Mouse (Mus musculus) ES-CJ7 (cell line): ENCODE measurements around the gene Ppp1r12a.
A peak's percentile ranks its signal among the peaks of the same experiment; 100 is the strongest.

ENCODE experiments used
- DNase-seq: peaks from one replicate; pipeline ENCODE4 v3.0.0; 2011; ENCODE audit warnings: low read depth, low spot score

Gene Ppp1r12a

DNA sequence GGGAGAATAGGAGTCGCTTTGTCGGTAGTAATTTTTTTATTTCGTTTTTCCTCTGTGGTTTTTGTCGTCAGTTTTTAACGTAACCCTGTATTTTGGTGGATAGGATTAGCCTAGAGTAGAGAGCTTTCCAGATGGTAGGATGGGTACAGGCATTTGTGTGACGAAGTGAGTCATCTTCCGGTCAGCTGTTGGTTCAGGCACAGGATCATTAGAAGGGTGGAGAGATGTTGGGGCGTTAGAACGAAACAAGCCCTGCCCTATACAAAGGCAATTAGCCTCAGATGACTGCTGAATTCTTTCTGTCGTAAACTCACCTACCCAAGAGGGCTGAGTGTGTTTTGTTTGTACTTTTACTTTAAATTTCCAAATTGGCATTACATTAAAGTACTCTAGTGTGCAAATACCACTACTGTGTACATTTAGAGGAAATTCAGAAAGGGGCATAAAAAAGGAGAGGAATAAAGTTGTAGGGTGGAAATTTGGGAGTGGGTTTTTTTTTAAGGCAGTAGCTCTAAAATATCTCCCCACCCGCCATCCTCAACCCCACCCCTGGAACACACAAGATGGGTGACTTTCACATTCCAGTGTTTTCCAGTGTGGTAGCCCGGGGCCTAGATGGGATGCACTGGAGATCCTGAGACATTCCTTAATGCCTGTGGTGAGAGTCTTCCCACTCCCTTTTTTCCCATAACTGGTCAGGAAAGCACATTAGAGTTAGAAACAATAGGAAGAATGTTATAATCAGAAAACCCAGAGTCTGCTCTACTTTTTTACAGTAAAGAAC is 129.9 kb downstream of the Ppp1r12a start:
- peak; percentile 80 for DNase-seq

- DNase-seq, result no peak
These were observed 130.7 kb downstream of the Ppp1r12a start for GRCm38 (mm10) chr10:108292651-108293050.

DNA sequence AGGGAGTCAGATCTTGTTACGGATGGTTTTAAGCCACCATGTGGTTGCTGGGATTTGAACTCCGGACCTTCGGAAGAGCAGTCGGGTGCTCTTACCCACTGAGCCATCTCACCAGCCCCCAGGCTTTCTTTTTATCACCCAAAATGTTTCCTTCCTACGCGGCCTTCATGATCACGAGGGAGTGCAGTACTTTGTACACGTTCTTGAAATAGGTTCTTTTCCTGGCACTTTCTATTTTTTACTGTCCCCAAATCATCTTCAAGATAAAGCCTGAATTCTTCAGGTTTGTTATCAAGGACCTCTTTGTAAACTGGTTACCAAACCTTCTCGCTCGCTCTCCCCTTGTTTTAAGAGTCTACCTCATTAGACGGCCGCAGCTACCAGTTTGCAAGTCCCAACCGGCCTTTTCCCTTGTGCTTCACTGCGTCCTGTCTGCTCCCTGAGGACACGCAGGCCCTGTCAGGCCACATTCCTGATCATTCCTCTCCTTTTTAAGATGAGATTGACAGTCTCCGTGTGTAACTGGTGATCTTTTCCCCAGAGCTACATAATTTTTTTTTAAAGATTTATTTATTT is 131.7 kb downstream of the Ppp1r12a start:
- DNase-seq, result no peak

- peak; percentile 78 for DNase-seq
These were observed 132.8 kb downstream of the Ppp1r12a start for GRCm38 (mm10) chr10:108294766-108295165.

DNA sequence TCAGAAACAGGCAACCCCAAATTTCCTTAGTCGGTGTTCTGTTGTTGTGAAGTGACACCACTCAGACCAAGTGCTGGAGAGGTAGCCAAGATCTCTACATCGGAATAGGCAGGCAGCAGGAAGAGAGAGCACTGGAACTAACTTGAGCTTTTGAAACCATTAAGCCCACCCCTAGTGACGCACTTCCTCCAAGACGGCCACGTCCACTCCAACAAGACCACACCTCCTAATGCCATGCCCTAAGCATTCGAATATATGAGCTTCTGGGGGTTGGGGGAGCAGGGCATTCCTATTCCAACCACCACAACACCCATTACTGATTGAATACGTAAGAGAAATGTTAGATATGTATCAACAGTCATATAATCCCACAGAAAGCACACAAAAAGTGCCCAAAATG is 134.5 kb downstream of the Ppp1r12a start:
- peak; percentile 67 for DNase-seq

- no peak for DNase-seq
These were observed 136.3 kb downstream of the Ppp1r12a start for GRCm38 (mm10) chr10:108298261-108298660.

DNA sequence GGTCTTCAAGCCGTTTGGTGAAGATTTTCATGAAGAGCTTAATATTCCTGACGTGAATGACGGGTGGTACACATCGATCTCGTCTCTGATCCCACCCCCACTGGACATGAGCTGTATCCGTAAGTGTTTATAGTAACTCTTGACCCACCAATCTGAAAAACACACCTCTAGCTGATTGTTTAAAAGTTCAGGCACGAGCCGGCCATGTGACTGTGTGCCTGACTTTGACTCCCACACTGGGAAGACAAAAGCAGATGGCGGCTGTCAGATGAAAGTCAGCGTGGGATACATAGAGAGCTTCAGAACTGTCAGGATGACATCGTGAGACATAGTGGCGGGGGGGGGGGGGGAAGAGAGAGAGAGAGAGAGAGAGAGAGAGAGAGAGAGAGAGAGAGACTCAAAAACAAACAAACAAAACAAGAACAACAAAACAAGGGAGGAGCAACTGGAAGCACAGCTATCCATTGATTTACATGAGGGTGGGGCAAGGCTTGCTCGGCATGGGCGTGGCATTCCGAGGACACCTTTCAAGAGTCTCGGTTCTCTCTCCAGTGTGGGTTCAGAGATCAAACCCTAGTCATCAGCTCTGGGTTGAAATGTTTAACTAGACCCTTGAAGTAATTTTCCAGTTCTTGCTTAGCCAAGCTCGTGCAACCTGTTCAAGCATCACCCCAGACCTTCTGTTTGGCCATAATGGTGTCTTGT is 137.0 kb downstream of the Ppp1r12a start:
- DNase-seq, result peak; percentile 85

DNA sequence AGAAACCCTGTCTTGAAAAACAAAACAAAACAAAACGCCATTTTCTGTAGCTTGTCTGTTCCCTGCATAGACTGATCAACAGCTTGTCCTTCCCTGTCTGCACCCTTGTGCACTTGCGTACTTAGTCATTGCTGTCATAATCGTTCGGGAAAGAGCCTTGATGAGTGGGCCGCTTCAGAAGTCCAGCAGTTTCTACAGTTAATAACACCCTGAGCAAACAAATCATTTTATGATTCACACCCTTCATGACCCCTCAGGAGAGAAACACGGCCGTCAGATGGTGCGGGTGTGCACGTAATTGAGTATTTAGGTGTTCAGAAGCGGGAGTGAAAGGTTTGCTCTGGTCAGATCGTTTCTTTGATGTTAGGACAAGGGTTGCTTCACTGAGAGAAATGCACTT is 137.8 kb downstream of the Ppp1r12a start:
- DNase-seq, result no peak

GRCm38 (mm10) chr10:108300843-108301242 is 138.8 kb downstream of the Ppp1r12a start:
- peak; percentile 91 for DNase-seq

DNA sequence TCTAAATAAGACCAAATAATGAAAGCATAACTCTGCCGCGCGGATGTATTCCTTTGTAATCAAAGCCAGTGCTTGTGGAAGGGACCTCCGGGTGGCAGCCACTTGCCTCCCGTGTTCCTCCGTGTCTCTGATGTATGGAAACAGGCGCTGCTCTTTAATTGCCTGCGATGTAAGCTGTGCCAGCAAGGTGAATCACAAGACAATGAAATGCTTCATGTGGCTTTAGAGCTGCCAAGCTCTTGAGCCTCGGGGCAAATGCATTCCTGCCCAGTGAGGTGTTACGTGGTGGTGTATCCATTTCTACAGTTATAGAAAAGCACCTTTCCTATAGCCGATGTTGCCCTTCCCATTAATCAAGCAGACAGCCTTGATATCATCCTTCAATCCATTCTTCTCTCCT is 145.8 kb downstream of the Ppp1r12a start:
- DNase-seq, result no peak

DNA sequence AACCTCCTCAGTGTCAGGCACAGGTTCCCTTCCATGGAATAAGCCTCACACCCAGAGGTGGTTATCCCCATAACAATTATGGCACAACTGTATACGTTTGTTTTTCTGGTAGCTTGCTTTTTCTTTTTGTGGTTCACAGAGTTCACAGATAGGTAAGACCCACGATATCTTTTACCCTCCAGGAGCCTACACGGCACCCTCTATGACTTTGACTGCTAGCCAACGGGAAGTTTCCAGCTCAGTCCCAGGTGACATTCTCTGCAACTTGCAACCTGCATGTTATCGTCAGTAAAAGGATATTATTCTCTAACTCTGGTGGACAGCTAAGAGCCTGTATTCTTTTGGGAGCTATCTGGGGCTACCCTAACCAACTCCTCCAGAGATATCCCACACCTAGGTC is 148.2 kb downstream of the Ppp1r12a start:
- no peak for DNase-seq

- DNase-seq, result no peak
These were observed 149.4 kb downstream of the Ppp1r12a start for GRCm38 (mm10) chr10:108311396-108311795.

DNA sequence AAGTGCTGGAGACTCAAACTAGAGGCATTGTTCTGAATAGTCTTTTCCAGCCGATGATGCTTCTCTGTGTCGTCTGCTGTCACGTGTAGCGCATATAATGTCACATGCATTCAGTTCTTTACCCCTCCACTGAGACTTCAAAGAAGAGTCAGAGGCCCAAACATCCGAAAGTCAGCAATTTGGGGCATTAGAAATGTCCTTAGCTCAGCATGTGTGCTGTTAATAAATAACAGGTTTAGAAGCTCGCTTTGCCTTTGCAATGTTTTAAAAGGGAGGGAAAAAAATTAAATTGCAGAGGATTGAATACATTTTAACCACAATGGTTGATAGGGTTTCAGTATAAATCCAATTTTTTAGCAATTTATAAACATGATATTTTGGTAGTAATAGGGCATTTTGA is 151.9 kb downstream of the Ppp1r12a start:
- DNase-seq, result no peak

- DNase-seq, result no peak
These were observed 152.4 kb downstream of the Ppp1r12a start for GRCm38 (mm10) chr10:108314396-108314795.

- DNase-seq, result no peak
These were observed 153.2 kb downstream of the Ppp1r12a start for GRCm38 (mm10) chr10:108315236-108315635.

- no peak for DNase-seq
These were observed 166.4 kb downstream of the Ppp1r12a start for GRCm38 (mm10) chr10:108328356-108328755.

- DNase-seq, result no peak
These were observed 167.0 kb downstream of the Ppp1r12a start for GRCm38 (mm10) chr10:108328983-108329382.

DNA sequence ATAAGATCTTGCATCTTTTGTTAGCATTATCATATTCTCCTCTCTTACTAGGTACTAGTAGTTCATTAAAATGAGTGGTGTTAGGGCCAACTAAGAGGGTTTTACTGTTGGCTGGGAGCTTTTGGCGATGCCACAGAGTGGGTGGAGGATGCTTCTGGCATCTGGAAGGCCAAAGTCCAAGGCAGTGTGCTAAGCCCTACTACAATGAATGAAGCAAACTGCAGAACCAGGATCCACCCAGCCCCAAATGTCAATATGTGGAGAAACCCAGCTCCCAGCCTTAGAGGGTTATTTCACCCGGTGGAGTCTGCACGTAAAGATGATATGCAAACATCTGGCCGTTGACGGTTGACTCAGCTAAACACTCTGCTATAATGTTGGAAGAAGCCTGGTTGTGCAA is 167.8 kb downstream of the Ppp1r12a start:
- no peak for DNase-seq

DNA sequence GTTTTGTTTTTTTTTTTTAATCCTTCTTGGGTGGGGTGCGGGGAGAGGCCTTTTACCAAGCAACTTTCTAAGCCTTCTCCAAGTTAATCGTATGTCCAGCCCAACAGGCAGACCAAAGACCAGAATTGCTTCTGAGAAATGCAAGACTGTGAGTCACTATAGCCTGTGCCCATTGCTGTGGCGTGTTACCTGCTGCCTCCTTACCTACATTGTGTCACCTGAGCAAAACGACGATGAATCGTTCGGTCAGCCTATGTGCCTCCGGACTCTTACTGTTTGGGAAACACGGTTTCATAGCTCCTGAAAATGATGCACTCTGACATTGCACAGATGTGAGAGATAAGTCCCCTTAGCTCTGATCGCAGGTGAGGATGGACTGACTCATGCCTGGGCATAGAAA is 169.0 kb downstream of the Ppp1r12a start:
- no peak for DNase-seq

DNA sequence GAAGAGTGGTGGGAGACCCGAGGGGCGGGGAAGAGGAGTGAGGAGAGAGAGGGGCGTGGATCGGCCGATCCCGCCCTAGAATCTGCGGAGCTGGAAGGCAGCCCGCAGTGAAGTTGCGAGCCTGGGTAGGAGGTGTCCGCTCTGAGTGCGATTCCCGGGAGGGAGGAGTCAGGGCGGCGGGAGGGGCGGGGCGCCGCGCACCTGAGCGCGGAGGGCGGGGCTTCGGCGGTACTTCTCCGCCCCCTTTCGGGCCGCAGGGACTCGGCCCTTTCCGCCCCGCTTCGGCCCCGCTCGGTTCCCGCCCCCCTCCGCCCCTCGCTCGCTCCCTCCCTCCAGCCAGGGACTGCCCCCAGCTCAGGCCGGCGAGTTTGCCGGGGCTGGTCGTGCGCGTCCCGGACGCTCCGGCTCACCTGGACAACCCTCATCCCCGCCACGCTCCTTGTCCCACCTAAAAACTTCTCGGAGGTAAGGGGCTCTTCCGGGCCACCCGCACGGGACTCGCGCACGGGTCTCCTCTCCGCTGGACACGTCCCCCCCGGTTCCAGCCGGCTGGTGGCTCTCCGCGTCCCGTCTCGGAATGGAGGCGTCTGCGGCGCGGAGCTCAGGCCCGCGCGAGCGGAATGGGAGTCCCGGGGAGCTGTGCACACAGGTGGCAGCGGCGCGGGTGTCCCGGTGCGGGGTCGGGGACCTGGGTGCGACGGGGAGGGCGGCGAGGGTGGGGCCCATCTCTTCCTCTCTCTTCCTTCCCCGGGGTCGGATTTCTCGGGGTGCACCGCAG is 170.0 kb downstream of the Ppp1r12a start, which contains the start of gene Pawr:
Gene Pawr, plus strand, starts transcription at position 338 of the 778 bp plus-strand sequence.
- DNase-seq, result peak; percentile 93

DNA sequence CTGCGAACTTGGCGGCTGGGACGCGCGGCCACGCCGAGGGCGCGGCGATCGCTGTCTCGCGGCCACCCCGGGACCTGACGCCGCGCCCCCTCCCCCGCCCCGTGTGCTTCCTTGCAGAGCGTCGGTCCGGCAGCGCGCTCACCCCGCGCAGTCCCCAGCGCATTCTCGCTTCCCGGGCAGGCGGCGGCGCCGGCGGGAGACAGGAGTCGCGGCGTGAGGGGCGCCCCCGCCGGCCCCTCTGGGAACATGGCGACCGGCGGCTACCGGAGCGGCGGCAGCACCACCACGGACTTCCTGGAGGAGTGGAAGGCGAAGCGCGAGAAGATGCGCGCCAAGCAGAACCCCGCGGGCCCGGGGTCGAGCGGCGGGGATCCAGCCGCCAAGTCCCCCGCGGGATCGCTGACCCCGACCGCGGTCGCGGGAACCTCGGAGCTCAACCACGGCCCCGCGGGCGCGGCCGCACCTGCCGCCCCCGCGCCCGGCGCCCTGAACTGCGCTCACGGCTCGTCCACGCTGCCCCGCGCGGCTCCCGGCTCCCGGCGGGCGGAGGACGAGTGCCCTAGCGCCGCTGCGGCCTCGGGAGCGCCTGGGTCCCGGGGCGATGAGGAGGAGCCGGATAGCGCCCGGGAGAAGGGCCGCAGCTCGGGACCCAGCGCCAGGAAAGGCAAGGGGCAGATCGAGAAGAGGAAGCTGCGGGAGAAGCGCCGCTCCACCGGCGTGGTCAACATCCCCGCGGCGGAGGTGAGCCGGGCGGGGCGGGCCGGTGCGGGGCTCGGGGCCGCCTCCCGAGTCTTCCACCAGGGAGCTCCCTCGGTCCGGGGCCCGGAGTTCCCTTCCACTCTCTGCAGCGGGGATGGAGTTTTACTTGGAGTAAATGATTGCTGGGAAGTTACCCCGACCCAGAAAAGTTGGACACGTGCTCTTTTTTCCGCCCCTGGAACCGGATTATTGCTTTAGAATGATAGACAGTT is 170.9 kb downstream of the Ppp1r12a start:
- DNase-seq, result peak; percentile 41
